Mouse (Mus musculus) heart, embryonic 13.5 days (tissue): ENCODE data around the gene Col4a2. TPM values are rescaled to one million over a fixed set of nuclear protein-coding genes. Genes with fewer than 3 reads are reported as not detected.

Experiments used
- ATAC-seq: fragments of 200-750 bp; cut with Nextera tagmentation; 2 replicates; pipeline ENCODE4 v1.8.0; 2017; ENCODE audit warnings: moderate TSS enrichment; ENCODE audit not compliant: insufficient number of reproducible peaks, low FRiP score, low TSS enrichment; ENCODE audit errors: extremely low read depth
- H3K27ac ChIP-seq: fragments of 300-500 bp; sonication (generic); replicated peaks from 2 replicates; pipeline ENCODE4 v1.5.1; 2015; ENCODE audit warnings: moderate library complexity, mild to moderate bottlenecking, inconsistent platforms
- H3K27me3 ChIP-seq: fragments of 300-500 bp; sonication (generic); replicated peaks from 2 replicates; pipeline ENCODE4 v1.6.1; 2015; ENCODE audit warnings: mild to moderate bottlenecking, inconsistent platforms
- H3K36me3 ChIP-seq: fragments of 300-500 bp; sonication (generic); 2 replicates; pipeline ENCODE4 v1.6.1; 2015; ENCODE audit warnings: mild to moderate bottlenecking, inconsistent platforms
- H3K4me1 ChIP-seq: fragments of 300-500 bp; sonication (generic); 2 replicates; pipeline ENCODE4 v1.6.1; 2015; ENCODE audit warnings: inconsistent platforms
- H3K4me2 ChIP-seq: fragments of 300-500 bp; sonication (generic); 2 replicates; pipeline ENCODE4 v1.6.1; 2015; ENCODE audit warnings: inconsistent platforms, mild to moderate bottlenecking, moderate library complexity
- H3K4me3 ChIP-seq: fragments of 300-500 bp; sonication (generic); 2 replicates; pipeline ENCODE4 v1.5.1; 2015; ENCODE audit warnings: moderate library complexity, mild to moderate bottlenecking, inconsistent platforms
- H3K9ac ChIP-seq: fragments of 300-500 bp; sonication (generic); 2 replicates; pipeline ENCODE4 v1.6.1; 2015; ENCODE audit warnings: inconsistent platforms, mild to moderate bottlenecking, moderate library complexity
- H3K9me3 ChIP-seq: fragments of 300-500 bp; sonication (generic); 2 replicates; pipeline ENCODE4 v1.6.1; 2016; ENCODE audit warnings: inconsistent platforms
- WGBS: fragments of 180-500 bp; shearing (Covaris S2); methylation state at CpG from one replicate; pipeline ENCODE4 v1.1.7; 2015; ENCODE audit warnings: mixed read lengths; 5-methylcytosine and 5-hydroxymethylcytosine counted together
- polyA plus RNA-seq: library from polyadenylated mRNA; unstranded; fragments of >200 nt; fragmentation: Nextera tagmentation; extraction: Ambion mirVana; gene quantifications from 2 replicates; pipeline ENCODE4 v1.2.1, GENCODE M21; 2015

Gene Col4a2
- polyA plus RNA-seq, 1 experiment from 2014 or later = 71.5 TPM

- Histone ChIP-seq H3K4me2 (peak overlapping the region; percentile 30; the same call in 1 of the 2 replicates), H3K9ac (peak overlapping the region; percentile 63; the same call in 1 of the 2 replicates), H3K4me1 (peaks cover 78% of the 10 kb centered on the region), H3K36me3 (no peaks in the 10 kb centered on the region), H3K4me3 (no peak overlapping the region), H3K27me3 (no peaks in the 10 kb centered on the region), H3K27ac (peak overlapping the region; percentile 76), H3K9me3 (no peaks in the 10 kb centered on the region)
- ATAC-seq = no peak
- 67% methylated on average over 9 of the region's 9 CpGs for WGBS
Measured at GRCm38 (mm10) chr8:11361546-11362277, 49.1 kb downstream of the Col4a2 start.

GRCm38 (mm10) chr8:11362278-11363214 lies 49.9 kb downstream of the Col4a2 start:
- 30% methylated on average over 17 of the region's 17 CpGs for WGBS
- H3K9ac ChIP-seq = peak overlapping the region; percentile 63
- peak overlapping the region; percentile 76 for H3K27ac ChIP-seq
- ATAC-seq = no peak
- peaks cover 76% of the 10 kb centered on the region for H3K4me1 ChIP-seq
- no peaks in the 10 kb centered on the region for H3K9me3 ChIP-seq
- no peaks in the 10 kb centered on the region for H3K27me3 ChIP-seq
- H3K4me3 ChIP-seq = no peak overlapping the region
- H3K4me2 ChIP-seq = peak overlapping the region; percentile 30
- no peaks in the 10 kb centered on the region for H3K36me3 ChIP-seq

- H3K36me3 ChIP-seq = peaks cover 3% of the 10 kb centered on the region
- no peak overlapping the region for H3K4me2 ChIP-seq
- H3K27ac ChIP-seq = peak overlapping the region; percentile 76
- H3K9ac ChIP-seq = peak overlapping the region; percentile 37
- 41% methylated on average over 13 of the region's 13 CpGs for WGBS
- peaks cover 69% of the 10 kb centered on the region for H3K4me1 ChIP-seq
- no peaks in the 10 kb centered on the region for H3K9me3 ChIP-seq
- no peak for ATAC-seq
- H3K4me3 ChIP-seq = no peak overlapping the region
- no peaks in the 10 kb centered on the region for H3K27me3 ChIP-seq
Measured at GRCm38 (mm10) chr8:11363340-11364126, 50.9 kb downstream of the Col4a2 start.

- Histone ChIP-seq H3K27ac (no peak overlapping the region), H3K9me3 (no peaks in the 10 kb centered on the region), H3K4me1 (peaks cover 77% of the 10 kb centered on the region), H3K27me3 (no peaks in the 10 kb centered on the region), H3K36me3 (peaks cover 11% of the 10 kb centered on the region), H3K9ac (no peak overlapping the region), H3K4me2 (no peak overlapping the region), H3K4me3 (no peak overlapping the region)
- no peak for ATAC-seq
- 63% methylated on average over 5 of the region's 5 CpGs for WGBS
Measured at GRCm38 (mm10) chr8:11366251-11366650, 53.6 kb downstream of the Col4a2 start.

- H3K4me2 ChIP-seq = no peak overlapping the region
- peaks cover 11% of the 10 kb centered on the region for H3K36me3 ChIP-seq
- no peak for ATAC-seq
- WGBS = 66% methylated on average over 4 of the region's 4 CpGs
- no peaks in the 10 kb centered on the region for H3K27me3 ChIP-seq
- no peak overlapping the region for H3K9ac ChIP-seq
- H3K9me3 ChIP-seq = no peaks in the 10 kb centered on the region
- no peak overlapping the region for H3K4me3 ChIP-seq
- H3K4me1 ChIP-seq = peaks cover 76% of the 10 kb centered on the region
- peak overlapping the region; percentile 21 for H3K27ac ChIP-seq
Measured at GRCm38 (mm10) chr8:11366741-11367140, 54.1 kb downstream of the Col4a2 start.

GRCm38 (mm10) chr8:11367670-11368069 lies 55.1 kb downstream of the Col4a2 start:
- H3K27me3 ChIP-seq = no peaks in the 10 kb centered on the region
- H3K9me3 ChIP-seq = no peaks in the 10 kb centered on the region
- peaks cover 17% of the 10 kb centered on the region for H3K36me3 ChIP-seq
- 80% methylated on average over 5 of the region's 5 CpGs for WGBS
- peaks cover 74% of the 10 kb centered on the region for H3K4me1 ChIP-seq
- no peak overlapping the region for H3K4me3 ChIP-seq
- no peak for ATAC-seq
- H3K27ac ChIP-seq = no peak overlapping the region
- no peak overlapping the region for H3K4me2 ChIP-seq
- H3K9ac ChIP-seq = no peak overlapping the region

GRCm38 (mm10) chr8:11369526-11370203 lies 57.1 kb downstream of the Col4a2 start:
- no peaks in the 10 kb centered on the region for H3K9me3 ChIP-seq
- peaks cover 71% of the 10 kb centered on the region for H3K4me1 ChIP-seq
- H3K4me2 ChIP-seq = no peak overlapping the region
- no peak overlapping the region for H3K9ac ChIP-seq
- H3K27me3 ChIP-seq = no peaks in the 10 kb centered on the region
- no peak overlapping the region for H3K27ac ChIP-seq
- no peak overlapping the region for H3K4me3 ChIP-seq
- peaks cover 21% of the 10 kb centered on the region for H3K36me3 ChIP-seq
- peak; percentile 33; the same call in 1 of the 2 replicates for ATAC-seq
- WGBS = 71% methylated on average over 19 of the region's 19 CpGs

- no peak overlapping the region for H3K9ac ChIP-seq
- H3K9me3 ChIP-seq = no peaks in the 10 kb centered on the region
- peaks cover 81% of the 10 kb centered on the region for H3K4me1 ChIP-seq
- no peak overlapping the region for H3K4me2 ChIP-seq
- H3K4me3 ChIP-seq = no peak overlapping the region
- peaks cover 23% of the 10 kb centered on the region for H3K36me3 ChIP-seq
- 56% methylated on average over 10 of the region's 10 CpGs for WGBS
- H3K27ac ChIP-seq = peak overlapping the region; percentile 20; the same call in 1 of the 2 replicates
- no peak for ATAC-seq
- no peaks in the 10 kb centered on the region for H3K27me3 ChIP-seq
Measured at GRCm38 (mm10) chr8:11371347-11371746, 58.7 kb downstream of the Col4a2 start.

- H3K9me3 ChIP-seq = no peaks in the 10 kb centered on the region
- H3K9ac ChIP-seq = 0 out of 2 replicates have a peak overlapping the region, but pooled peaks have one; percentile 19
- ATAC-seq = no peak
- H3K4me2 ChIP-seq = no peak overlapping the region
- 71% methylated on average over 8 of the region's 8 CpGs for WGBS
- no peak overlapping the region for H3K4me3 ChIP-seq
- H3K27ac ChIP-seq = no peak overlapping the region
- H3K27me3 ChIP-seq = no peaks in the 10 kb centered on the region
- H3K36me3 ChIP-seq = peaks cover 23% of the 10 kb centered on the region
- peaks cover 81% of the 10 kb centered on the region for H3K4me1 ChIP-seq
Measured at GRCm38 (mm10) chr8:11372080-11372479, 59.5 kb downstream of the Col4a2 start.

- Histone ChIP-seq H3K4me1 (peaks cover 80% of the 10 kb centered on the region), H3K9me3 (no peaks in the 10 kb centered on the region), H3K36me3 (peaks cover 18% of the 10 kb centered on the region), H3K4me2 (peak overlapping the region; percentile 16; the same call in 1 of the 2 replicates), H3K9ac (peak overlapping the region; percentile 47; the same call in 1 of the 2 replicates), H3K27ac (peak overlapping the region; percentile 85), H3K4me3 (no peak overlapping the region), H3K27me3 (no peaks in the 10 kb centered on the region)
- no peak for ATAC-seq
- WGBS = 43% methylated on average over 15 of the region's 15 CpGs
Measured at GRCm38 (mm10) chr8:11373643-11374325, 61.2 kb downstream of the Col4a2 start.
